Comparison of ENCODE assay signal across 28 mouse cellular contexts in the genomic region with DNA sequence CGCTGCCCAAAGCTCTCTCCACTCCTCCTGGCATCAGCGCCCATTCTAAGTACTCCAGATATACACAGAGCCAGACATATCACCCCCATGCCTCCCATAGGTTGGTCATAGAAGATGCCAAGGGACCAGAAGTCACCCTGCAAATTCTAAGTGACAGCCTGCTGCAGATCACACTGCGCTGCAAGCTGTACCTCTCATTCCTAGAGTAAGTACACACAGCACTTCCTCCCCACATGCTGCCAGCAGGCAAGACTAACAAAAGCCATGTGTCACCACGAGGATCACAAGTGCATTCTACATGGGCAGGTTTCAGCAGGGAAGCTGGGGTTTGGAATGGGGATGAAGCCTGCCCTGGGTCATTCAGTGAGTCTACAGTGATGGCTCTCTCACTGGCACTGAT. TPM values are rescaled to one million over a fixed set of nuclear protein-coding genes. Genes with fewer than 3 reads are reported as not detected.
DNase-seq lines count a peak whose midpoint lies in the region; ATAC-seq lines count a peak whose summit lies in the region.
"Had no signal": no experiment of that assay in that cellular context is flagged by ENCODE, and none has a peak within 500 bp of the region (broad histone marks: within the 10 kb centered on the region; RNA-seq: fewer than 3 reads in every experiment).

No protein-coding gene starts in this region.

- H3K27ac ChIP-seq in embryonic facial prominence, embryonic 15.5 days (replicated peaks): 0 out of 2 replicates have a peak overlapping the region, but pooled peaks have one; percentile 7
- no peak overlapping the region for H3K27ac ChIP-seq in hindbrain, embryonic 14.5 days
- H3K27ac ChIP-seq: forebrain, embryonic 13.5 days; heart, embryonic 10.5 days; heart, embryonic 15.5 days; hindbrain, embryonic 12.5 days; left cerebral cortex, adult 2 months; limb, embryonic 15.5 days; liver, embryonic 14.5 days; stomach, embryonic 15.5 days had no signal

- no peaks in the 10 kb centered on the region for H3K36me3 ChIP-seq in embryonic facial prominence, embryonic 15.5 days
- no peaks in the 10 kb centered on the region for H3K36me3 ChIP-seq in hindbrain, embryonic 14.5 days (replicated peaks; ENCODE audit: control insufficient read depth, insufficient read depth)
- H3K36me3 ChIP-seq: heart, embryonic 10.5 days; heart, embryonic 15.5 days; hindbrain, embryonic 12.5 days; limb, embryonic 15.5 days; stomach, embryonic 15.5 days had no signal

- ATAC-seq in embryonic facial prominence, embryonic 15.5 days (ENCODE audit: insufficient number of reproducible peaks, low FRiP score, low TSS enrichment, low read depth): no peak
- ATAC-seq in hindbrain, embryonic 14.5 days (ENCODE audit: low FRiP score): no peak
- ATAC-seq: forebrain, embryonic 13.5 days; intestine, embryonic 16.5 days had no signal

- 57% methylated on average over 4 of the region's 4 CpGs for WGBS in embryonic facial prominence, embryonic 15.5 days
- WGBS in hindbrain, embryonic 14.5 days: 81% methylated on average over 4 of the region's 4 CpGs

- peaks cover 34% of the 10 kb centered on the region for H3K4me1 ChIP-seq in embryonic facial prominence, embryonic 15.5 days
- peaks cover 12% of the 10 kb centered on the region for H3K4me1 ChIP-seq in hindbrain, embryonic 14.5 days (replicated peaks; ENCODE audit: control insufficient read depth, insufficient read depth, low read length)

- H3K9ac ChIP-seq in embryonic facial prominence, embryonic 15.5 days: no peak overlapping the region
- H3K9ac ChIP-seq in hindbrain, embryonic 14.5 days: no peak overlapping the region
- H3K9ac ChIP-seq: forebrain, embryonic 13.5 days; heart, embryonic 15.5 days; hindbrain, embryonic 12.5 days; limb, embryonic 15.5 days; liver, embryonic 14.5 days; stomach, embryonic 15.5 days had no signal

- peak; percentile 25 for DNase-seq in layer of hippocampus, adult 9-11 months
- DNase-seq in layer of hippocampus, adult 9-10 months (ENCODE audit: low spot score): no peak
- peak; percentile 10 to 22 for DNase-seq in cerebellum, postnatal 36 days
- no peak for DNase-seq in left cerebral cortex, adult 9 months (ENCODE audit: low spot score in 2 of 2)
- DNase-seq in hindbrain, embryonic 14.5 days (ENCODE audit: low spot score): no peak
- DNase-seq in urinary bladder, postnatal 14 days (ENCODE audit: low spot score): no peak
- DNase-seq: adrenal gland, adult 2 months; adrenal gland, postnatal 36 days; gastrocnemius, postnatal 14 days; kidney, adult 8-10 months; kidney, postnatal 14 days; lung, adult 2 months; lung, postnatal 14 days; midbrain, embryonic 14.5 days; retina, postnatal 1 day; right cerebral cortex, postnatal 25 days had no signal

- H3K9me3 ChIP-seq in embryonic facial prominence, embryonic 15.5 days (replicated peaks): no peaks in the 10 kb centered on the region
- no peaks in the 10 kb centered on the region for H3K9me3 ChIP-seq in hindbrain, embryonic 14.5 days (ENCODE audit: control insufficient read depth, low read length)
- H3K9me3 ChIP-seq: forebrain, embryonic 13.5 days; heart, embryonic 10.5 days; heart, embryonic 15.5 days; hindbrain, embryonic 12.5 days; limb, embryonic 15.5 days; stomach, embryonic 15.5 days had no signal

- no peaks in the 10 kb centered on the region for H3K27me3 ChIP-seq in embryonic facial prominence, embryonic 15.5 days
- H3K27me3 ChIP-seq in hindbrain, embryonic 14.5 days (ENCODE audit: control insufficient read depth, insufficient read depth, low read length): no peaks in the 10 kb centered on the region
- H3K27me3 ChIP-seq: forebrain, embryonic 13.5 days; heart, embryonic 15.5 days; hindbrain, embryonic 12.5 days; limb, embryonic 15.5 days; stomach, embryonic 15.5 days had no signal

- H3K4me3 ChIP-seq in embryonic facial prominence, embryonic 15.5 days (replicated peaks): no peak overlapping the region
- H3K4me3 ChIP-seq in hindbrain, embryonic 14.5 days (replicated peaks; ENCODE audit: low read length): no peak overlapping the region
- H3K4me3 ChIP-seq: forebrain, embryonic 13.5 days; heart, embryonic 10.5 days; heart, embryonic 15.5 days; hindbrain, embryonic 12.5 days; left cerebral cortex, adult 2 months; limb, embryonic 15.5 days; stomach, embryonic 15.5 days had no signal

- no peak overlapping the region for H3K4me2 ChIP-seq in embryonic facial prominence, embryonic 15.5 days (replicated peaks)
- H3K4me2 ChIP-seq in hindbrain, embryonic 14.5 days (replicated peaks): no peak overlapping the region
- H3K4me2 ChIP-seq: forebrain, embryonic 13.5 days; heart, embryonic 15.5 days; hindbrain, embryonic 12.5 days; limb, embryonic 15.5 days; stomach, embryonic 15.5 days had no signal

RNA-seq across cellular contexts. Expression of a gene that starts 3.4 kb away (rescaled TPM):
- polyA plus RNA-seq in embryonic facial prominence, embryonic 15.5 days (2015; fragmentation: Nextera tagmentation; extraction: Ambion mirVana): 0.96 and 1.2 TPM in 2 replicates
- 0.17 and 0.78 TPM in 2 replicates for polyA plus RNA-seq in hindbrain, embryonic 14.5 days (2014; fragmentation: Nextera tagmentation; extraction: Ambion mirVana)
- polyA plus RNA-seq: forebrain, embryonic 13.5 days; liver, embryonic 14.5 days; midbrain, embryonic 14.5 days had no signal

RNA-seq across cellular contexts. Expression of a gene that starts 30.7 kb away (rescaled TPM):
- not detected in 2 replicates for polyA plus RNA-seq in embryonic facial prominence, embryonic 15.5 days (2015; fragmentation: Nextera tagmentation; extraction: Ambion mirVana)
- not detected in 2 replicates for polyA plus RNA-seq in hindbrain, embryonic 14.5 days (2014; fragmentation: Nextera tagmentation; extraction: Ambion mirVana)
- polyA plus RNA-seq: adrenal gland, adult 2 months; brain, embryonic 14.5 days; forebrain, embryonic 13.5 days; heart, embryonic 10.5 days; heart, embryonic 15.5 days; hindbrain, embryonic 12.5 days; intestine, embryonic 16.5 days; limb, embryonic 15.5 days; liver, embryonic 14.5 days; lung, adult 2 months; midbrain, embryonic 14.5 days; neural tube, embryonic 14.5 days; stomach, embryonic 15.5 days had no signal

RNA-seq across cellular contexts. Expression of a gene that starts 36.4 kb away (rescaled TPM):
- polyA plus RNA-seq in embryonic facial prominence, embryonic 15.5 days (2015; fragmentation: Nextera tagmentation; extraction: Ambion mirVana): 0.18 and 0.43 TPM in 2 replicates
- polyA plus RNA-seq in hindbrain, embryonic 14.5 days (2014; fragmentation: Nextera tagmentation; extraction: Ambion mirVana): 0.20 and 0.27 TPM in 2 replicates
- polyA plus RNA-seq: forebrain, embryonic 13.5 days; hindbrain, embryonic 12.5 days; neural tube, embryonic 14.5 days had no signal

Comparison
In these comparisons a context has a peak if more than half of its experiments do, and no peak if none do; other contexts are left out.
1. DNase-seq: peak in layer of hippocampus, adult 9-11 months (single experiment) and cerebellum, postnatal 36 days (2 of 2); none in layer of hippocampus, adult 9-10 months (single experiment), left cerebral cortex, adult 9 months (0 of 2), hindbrain, embryonic 14.5 days (single experiment) and urinary bladder, postnatal 14 days (single experiment).